Mouse (Mus musculus) spleen, postnatal 0 days (tissue): Measurements from ENCODE around the gene Sfn. TPM values are rescaled to one million over a fixed set of nuclear protein-coding genes. Genes with fewer than 3 reads are reported as not detected.

ENCODE experiments used
- polyA plus RNA-seq: library from polyadenylated mRNA; unstranded; fragments of >200 nt; fragmentation: Nextera tagmentation; extraction: Ambion mirVana; gene quantifications from 2 replicates; pipeline ENCODE4 v1.2.1, GENCODE M21; 2015

Gene Sfn
- 1.5 and 1.6 TPM in 2 replicates for polyA plus RNA-seq

GRCm38 (mm10) chr4:133601721-133602218, at the start of gene Sfn:
Gene Sfn (minus strand): TSS chr4:133602168.

DNA sequence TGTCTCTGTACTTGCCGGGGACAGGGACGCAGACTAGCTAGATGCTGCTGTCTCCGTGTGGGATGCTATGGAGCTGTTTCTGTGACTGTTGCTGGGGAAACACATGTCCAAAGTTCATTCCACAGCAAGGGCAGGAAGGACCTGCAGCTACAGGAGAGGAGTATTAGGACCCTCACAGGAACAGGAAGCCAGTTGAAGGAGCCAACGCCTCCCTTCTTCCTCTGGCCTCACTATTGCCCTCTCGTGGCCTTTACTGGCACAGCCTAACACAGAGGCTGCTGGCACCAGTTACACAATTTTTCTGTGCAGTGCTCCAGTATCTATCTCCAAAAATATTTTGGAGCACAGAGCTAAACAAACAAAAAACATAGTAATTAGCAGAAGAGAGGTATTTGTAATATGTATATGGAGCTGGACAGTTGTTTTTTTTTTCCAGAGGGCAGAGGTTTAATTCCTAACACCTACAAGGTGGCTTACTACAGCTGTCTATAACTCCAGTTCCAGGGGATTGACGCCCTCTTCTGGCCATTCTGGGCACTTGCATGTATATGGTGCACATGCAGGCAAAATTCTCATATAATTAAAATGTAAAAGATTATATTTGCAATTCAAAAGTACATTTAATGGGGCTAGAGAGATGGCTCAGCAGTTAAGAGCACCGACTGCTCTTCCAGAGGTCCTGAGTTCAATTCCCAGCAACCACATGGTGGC, 48.2 kb upstream of the Sfn start, which contains the start of gene Zdhhc18:
Zdhhc18 (minus strand) TSS at position 166 of the 711 bp plus-strand sequence.

DNA sequence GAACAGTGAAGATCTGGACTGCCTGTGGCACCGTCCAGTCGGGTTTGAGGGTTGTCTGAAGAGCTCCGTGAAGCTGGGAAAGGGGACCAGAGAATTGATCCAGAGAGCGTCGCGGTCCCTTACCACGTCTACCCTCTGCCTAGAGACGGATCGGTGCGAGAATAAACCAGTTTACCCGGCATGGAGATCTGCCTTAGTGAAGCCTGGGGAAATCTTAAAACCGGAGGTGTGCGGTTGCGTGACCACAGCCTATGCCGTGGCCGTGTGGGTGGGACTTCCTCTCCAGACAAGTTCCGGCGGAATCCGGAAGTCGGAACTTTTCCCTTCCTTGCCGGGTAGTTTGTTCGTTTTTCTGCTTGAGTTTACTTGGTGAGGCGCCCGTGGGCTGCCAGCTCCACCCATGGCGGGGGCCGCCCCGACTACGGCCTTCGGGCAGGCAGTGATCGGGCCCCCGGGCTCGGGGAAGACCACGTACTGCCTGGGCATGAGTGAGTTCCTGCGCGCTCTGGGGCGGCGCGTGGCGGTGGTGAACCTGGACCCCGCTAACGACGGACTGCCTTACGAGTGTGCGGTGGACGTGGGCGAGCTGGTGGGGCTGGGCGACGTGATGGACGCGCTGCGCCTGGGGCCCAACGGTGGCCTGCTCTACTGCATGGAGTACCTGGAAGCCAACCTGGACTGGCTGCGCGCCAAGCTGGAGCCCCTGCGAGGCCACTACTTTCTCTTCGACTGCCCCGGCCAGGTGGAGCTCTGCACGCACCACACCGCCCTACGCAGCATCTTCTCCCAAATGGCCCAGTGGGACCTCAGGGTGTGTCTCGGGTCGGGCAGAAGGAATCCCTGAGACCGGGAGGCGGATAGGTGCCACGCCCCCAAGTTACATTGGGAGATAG, 17.7 kb downstream of the Sfn start, which contains the start of gene Gpn2:
Gpn2 (plus strand) TSS at position 304 of the 893 bp plus-strand sequence.

DNA sequence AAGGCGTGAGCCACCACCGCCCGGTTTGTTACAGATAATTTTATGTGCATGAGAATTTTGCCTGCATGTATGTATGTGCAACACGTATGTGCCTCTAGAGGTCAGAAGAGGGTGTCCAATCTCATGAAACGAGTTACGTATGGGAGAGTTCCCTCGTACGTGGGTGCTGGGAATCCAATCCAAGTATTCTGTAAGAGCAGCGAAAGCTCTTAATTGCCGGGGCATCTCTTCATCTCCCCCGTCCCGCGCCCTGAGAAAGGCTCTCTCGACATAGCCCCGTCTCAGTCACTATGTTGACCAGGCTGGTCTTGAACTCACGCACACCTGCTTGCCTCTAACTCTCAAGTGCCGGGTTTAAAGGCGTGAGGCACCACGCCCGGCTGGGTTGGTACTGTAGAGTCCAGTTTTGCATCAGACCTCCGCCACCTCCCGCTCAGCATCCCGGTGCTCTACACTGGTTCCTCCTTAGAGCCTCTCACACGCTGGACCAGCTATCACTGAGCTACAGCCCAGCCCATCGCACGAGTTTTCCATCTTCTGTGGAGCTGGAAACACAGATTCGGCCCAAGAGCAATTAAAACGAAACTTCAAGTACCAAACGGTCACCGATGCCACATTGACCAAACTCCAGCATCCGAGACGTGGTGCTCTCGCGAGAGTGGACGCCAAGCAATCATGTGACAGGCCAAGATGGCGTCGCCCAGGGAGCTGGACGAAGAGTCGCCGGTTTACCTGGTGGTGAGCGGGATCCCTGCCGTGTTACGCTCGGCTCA, 27.7 kb downstream of the Sfn start, which contains the start of gene Gpatch3:
Gpatch3 (plus strand) TSS at position 676 of the 773 bp plus-strand sequence.

GRCm38 (mm10) chr4:133552768-133553447, 49.1 kb downstream of the Sfn start, which contains the start of gene Nr0b2:
Gene Nr0b2 (plus strand): TSS chr4:133553376.

Other genes with a start within 250 kb of the Sfn start
- gene Wdtc1, start 248.7 kb downstream of the Sfn start, polyA plus RNA-seq: 8.0 and 8.3 TPM in 2 replicates
- gene Slc9a1, start 232.5 kb downstream of the Sfn start, polyA plus RNA-seq: 4.5 and 5.3 TPM in 2 replicates
- 0.30 and 0.58 TPM in 2 replicates for gene Tent5b, start 122.0 kb downstream of the Sfn start, polyA plus RNA-seq
- gene Trnp1, start 103.6 kb downstream of the Sfn start, polyA plus RNA-seq: 0.40 and 0.47 TPM in 2 replicates
- gene Kdf1, start 83.2 kb downstream of the Sfn start, polyA plus RNA-seq: 0.17 and 0.23 TPM in 2 replicates
- gene Nudc, start 56.2 kb downstream of the Sfn start, polyA plus RNA-seq: 151 and 160 TPM in 2 replicates
- gene Nr0b2, start 48.8 kb downstream of the Sfn start, polyA plus RNA-seq: 2.6 and 3.6 TPM in 2 replicates
- gene Gpatch3, start 27.4 kb downstream of the Sfn start, polyA plus RNA-seq: 5.0 and 5.6 TPM in 2 replicates
- gene Gpn2, start 17.8 kb downstream of the Sfn start, polyA plus RNA-seq: 11.5 and 12.3 TPM in 2 replicates
- gene Zdhhc18, start 48.0 kb upstream of the Sfn start, polyA plus RNA-seq: 4.0 and 4.4 TPM in 2 replicates
- 9.5 and 11.0 TPM in 2 replicates for gene Pigv, start 70.5 kb upstream of the Sfn start, polyA plus RNA-seq
- gene Arid1a, start 154.6 kb upstream of the Sfn start, polyA plus RNA-seq: 14.8 and 16.8 TPM in 2 replicates